Mouse (Mus musculus): ENCODE data around the gene Maff.
A peak's percentile ranks its signal among the peaks of the same experiment; 100 is the strongest.

Gene Maff

DNA sequence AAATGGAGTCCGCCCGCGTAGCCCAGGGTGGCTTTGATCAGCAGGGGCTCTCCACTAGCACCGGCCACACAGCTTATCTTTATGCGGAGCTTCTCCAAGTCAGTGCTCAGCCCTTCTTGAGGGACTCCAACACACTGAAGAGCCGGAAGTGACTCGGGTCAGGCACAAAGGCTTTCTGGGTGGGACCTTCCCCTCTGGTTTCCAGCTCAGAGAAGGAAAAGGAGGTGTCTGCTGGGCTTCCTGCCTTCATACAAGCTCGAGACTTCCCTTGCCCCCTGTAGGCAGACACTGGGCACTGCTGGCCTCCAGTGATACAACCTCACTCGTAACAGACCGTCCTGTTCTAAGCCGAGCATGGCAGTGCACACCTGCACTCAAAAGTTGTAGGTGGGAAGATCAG lies 50.3 kb downstream of the Maff start:
- no peak for DNase-seq (ENCODE audit: low spot score)

DNA sequence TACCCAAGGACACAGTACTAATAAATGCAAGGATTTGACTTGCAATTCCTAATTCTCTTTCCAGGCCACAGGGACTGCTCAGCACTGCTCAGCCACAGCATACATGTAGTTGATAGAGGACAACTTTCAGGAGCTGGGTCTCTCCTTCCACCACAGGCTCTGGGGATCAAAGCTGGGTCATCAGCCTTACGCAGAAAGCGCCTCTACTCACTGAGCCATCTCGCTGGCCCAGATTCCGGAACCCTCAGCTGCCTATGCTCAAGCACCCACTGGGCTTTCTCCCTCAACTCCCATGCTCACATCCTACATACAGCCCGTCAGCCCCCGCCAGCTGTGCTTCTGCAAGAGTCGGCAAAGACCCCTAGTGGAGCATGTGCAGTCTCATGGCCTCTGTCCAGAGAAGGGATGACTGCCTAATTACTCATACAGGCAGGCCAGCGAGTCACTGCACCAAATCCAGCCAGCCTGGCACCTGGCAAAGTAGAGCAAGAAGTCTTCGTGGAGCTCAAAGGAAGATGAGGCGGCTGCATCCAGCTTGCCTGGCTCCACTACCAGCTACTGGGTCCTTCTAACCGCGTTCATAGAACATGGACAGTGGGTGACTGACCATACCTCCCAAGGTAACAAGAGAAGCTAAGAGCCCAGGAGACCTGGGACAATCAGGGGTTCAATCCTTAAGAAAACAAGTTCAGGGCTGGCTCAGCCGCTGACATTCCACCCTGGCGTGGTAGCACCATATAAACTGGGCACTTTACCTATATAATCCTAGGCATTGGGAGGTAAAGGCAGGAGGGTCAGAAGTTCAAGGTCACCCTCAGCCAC lies 53.0 kb downstream of the Maff start:
- no peak for DNase-seq (ENCODE audit: low spot score)

DNA sequence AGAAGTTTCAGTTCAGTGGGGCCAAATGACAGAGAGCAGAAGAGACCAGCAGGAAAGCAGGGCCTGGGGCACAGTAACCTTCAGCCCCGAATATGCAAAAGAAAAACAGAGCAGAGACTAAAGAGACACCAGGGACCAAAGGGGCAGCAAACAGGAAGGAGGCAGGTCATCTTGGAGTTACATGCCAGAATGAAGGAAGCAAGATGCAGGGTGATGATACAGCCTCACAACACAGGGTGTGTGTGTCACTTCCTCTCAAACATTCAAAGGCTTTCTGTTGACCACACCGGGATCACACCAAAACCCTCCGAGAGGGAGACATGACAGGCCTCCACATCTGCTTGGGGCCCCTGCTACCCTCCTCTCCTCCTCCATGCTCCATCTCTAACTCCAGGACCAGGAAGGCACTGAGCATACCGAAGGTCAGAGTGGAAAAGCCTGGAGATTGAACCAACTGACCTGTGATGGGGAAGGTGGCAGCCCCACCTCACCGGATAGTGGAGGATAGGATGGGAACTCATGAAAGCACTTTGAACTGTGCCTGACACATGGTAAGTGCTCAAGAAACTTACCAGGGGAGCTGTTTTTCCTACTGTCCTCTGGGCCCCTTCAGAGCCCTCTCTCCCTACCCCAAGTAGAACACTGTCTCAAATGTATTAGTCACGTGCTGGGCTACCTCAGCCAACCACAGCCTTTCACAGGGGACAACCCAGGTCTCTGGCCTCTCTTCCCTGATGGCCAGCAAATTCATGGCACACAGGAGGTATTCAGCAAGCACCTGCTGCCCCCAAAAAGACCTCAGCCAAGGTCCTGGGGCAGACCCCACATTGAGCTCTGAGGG lies 53.9 kb downstream of the Maff start:
- no peak for DNase-seq (ENCODE audit: low spot score)

DNA sequence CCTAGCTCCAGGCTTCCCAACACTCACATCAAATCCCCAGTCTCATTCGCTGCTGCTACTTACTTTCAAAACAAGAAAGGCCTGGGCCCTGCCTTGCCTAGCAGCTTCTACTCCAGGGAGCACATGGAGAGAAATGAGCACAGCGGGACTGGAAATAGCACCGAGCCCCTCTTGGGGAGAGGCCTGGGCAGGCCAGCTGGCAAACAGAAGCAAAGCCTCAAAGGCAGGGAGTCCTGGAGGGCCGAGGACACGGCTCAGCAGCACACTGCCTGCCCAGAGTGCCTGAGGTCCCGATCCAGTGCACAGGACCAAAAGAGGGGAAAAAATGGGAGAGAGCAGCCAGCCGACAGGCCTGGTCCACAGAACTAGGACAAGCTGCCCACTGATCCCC lies 54.5 kb downstream of the Maff start:
- no peak for DNase-seq (ENCODE audit: low spot score)

DNA sequence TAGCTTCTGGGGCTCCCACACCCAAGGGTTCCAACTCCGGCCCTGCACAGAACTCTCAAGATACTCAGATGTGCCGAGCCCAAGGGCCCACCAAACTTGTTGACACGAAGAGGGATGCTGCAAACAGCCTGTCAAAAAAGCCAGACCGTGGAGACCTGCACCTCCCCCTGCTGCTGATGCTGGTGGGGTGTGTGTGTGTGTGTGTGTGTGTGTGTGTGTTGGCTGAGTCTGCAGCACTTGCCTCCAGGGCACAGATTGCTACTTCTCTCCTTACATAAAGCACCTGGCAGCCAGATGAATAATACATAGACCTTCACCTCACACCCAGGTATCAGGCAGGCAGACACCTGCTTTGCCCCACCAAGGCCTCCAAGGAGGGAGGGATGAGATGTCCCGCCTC lies 55.8 kb downstream of the Maff start:
- DNase-seq (ENCODE audit: low spot score), result no peak

DNA sequence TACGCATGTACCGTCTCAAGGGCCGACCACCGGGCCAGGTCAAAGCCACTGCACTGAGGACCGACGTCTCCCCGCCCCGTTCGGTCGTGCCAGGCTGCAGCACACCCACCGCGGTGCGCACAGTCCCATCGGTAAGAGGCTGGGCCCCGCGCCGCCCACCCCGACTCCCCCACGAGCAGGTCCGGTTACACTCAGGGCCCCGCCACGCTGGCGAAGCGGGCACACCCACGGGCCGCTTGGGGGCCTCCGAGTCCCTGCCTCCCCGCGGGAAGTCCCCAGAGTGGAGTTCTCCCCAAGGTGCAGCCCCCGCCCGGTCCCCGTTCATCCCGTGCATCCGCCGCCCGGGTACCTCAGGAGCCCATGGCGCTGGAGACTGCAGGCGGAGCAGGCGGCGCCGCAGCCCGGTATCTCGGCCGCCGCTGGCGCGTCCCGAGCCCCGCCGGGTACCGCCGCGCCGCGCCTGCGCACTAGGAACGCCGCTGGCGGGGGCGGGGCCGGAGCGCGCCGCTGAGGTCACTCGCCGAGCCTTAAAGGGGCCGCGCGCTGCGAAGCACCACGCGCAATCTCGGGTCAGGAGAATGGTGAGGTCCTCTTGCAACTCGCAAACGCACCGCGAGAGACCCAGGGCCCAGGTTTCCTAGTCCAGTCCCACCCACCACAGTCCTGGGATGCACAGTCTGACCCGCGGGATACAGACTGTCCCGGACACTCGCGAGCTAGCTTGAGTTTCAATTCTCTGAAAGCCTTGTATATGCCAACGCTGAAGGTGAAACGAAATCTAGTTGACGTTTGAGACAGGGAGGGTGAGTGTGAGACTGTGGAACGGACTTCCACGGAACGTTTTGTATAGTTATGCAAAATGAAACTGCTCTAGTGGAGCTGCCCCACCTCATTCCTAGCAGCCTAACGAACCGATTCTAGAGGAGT lies 56.7 kb downstream of the Maff start, which contains the start of gene Tmem184b:
Tmem184b (minus strand) TSS at position 734 of the 927 bp plus-strand sequence.
- peak; percentile 73 for DNase-seq (ENCODE audit: low spot score)

DNA sequence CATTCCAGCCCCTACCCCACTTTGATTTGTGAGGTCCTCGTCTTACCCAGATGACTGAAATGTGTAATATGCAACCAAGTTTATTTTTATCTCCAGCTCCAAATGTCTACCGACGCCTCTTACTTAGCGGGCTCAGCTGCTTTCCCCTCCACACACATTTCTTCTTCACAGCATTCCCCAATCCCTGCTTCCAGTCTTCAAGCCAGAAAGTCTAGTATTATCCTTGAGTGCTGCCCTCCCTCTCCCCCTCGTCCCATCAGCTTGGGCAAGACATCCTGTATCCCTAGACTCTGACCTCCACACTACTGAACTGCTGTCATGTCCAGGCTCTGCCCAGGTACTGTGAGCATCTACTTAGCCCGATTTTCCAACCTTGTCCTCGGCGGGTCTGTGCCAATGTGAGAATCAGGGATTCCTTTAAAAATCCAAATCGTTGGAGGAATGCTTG lies 57.4 kb downstream of the Maff start:
- DNase-seq (ENCODE audit: low spot score), result no peak

DNA sequence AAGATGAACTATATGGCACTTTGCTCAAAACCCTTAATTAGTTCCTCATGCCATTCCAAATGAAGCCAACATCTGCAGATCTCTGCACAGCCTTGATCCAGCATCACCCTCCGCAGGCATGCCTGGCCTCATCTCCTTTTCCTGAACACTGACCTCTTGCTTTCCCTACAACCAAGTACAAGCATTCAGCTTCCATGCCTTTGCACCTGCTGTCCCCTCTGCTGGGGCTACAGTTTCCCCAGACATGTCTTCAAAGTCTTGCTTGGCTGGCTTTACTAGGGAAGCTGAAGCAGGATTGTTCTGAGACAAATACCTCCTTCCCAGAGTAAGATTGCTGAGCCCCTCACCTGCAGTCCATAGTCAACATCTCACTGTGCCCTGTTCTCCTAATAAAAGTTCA lies 57.9 kb downstream of the Maff start:
- DNase-seq (ENCODE audit: low spot score), result no peak

DNA sequence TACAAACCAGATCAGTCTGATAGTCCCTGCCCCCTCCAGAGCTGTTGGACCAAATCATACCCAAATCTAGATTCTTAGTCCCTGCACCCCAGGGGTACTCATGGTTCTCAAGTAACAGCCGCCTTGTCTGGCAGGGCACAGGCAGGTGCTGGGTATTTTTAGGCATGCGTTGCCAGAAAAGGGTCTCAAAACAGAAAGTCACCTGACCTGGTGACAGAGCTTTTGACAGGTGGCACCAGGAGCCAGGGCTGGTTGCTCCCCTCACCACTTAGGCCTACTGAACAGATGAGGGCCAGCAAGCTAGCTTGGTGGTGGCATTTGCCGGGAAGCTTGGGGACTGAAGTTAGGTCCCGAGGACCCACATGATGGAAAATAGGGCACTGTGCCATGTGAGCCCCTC lies 60.1 kb downstream of the Maff start:
- no peak for DNase-seq (ENCODE audit: low spot score)
